Mouse (Mus musculus) thymus, adult 2 months (tissue): Measurements from ENCODE around the gene Zfyve28.

Experiments used
- CTCF ChIP-seq: fragments of 200-500 bp; IDR thresholded peaks from 2 replicates; pipeline ENCODE4 v1.5.1; 2012; ENCODE audit warnings: mild to moderate bottlenecking, control low read depth, low read length, moderate library complexity, borderline replicate concordance; ENCODE audit not compliant: control insufficient read depth, poor library complexity, insufficient read depth; ENCODE audit errors: extremely low read depth
- POLR2A ChIP-seq: fragments of 200-500 bp; IDR thresholded peaks from 2 replicates; pipeline ENCODE4 v1.6.1; 2012; ENCODE audit warnings: mild to moderate bottlenecking, low read length, control low read depth, moderate library complexity; ENCODE audit not compliant: control insufficient read depth, poor library complexity, insufficient read depth; ENCODE audit errors: extremely low read depth

GRCm38 (mm10) chr5:34210279-34210678 is 78.0 kb downstream of the Zfyve28 start:
- TF ChIP-seq CTCF (peak; percentile 80; the same call in 1 of the 2 replicates), POLR2A (no peak)
